Mouse (Mus musculus) erythroblast, embryonic 14.5 days (primary cell): ENCODE data around the gene Plxna4.

Source experiments
- GATA1 ChIP-seq: IDR thresholded peaks from 2 replicates; pipeline ENCODE4 v1.6.1; 2012; ENCODE audit warnings: low read length, inconsistent platforms, mixed read lengths
- TAL1 ChIP-seq: IDR thresholded peaks from 3 replicates; pipeline ENCODE4 v1.6.1; 2012; ENCODE audit warnings: low read length, inconsistent platforms, mixed read lengths

- TF ChIP-seq GATA1: no peak
- TF ChIP-seq TAL1: no peak
Measured at GRCm38 (mm10) chr6:32342727-32343126, 245.3 kb downstream of the Plxna4 start.
